In genomic region chr6:120716531-120716984, GRCm38 (mm10) we compare ENCODE assay signal across 10 mouse cellular contexts. TPM values are rescaled to one million over a fixed set of nuclear protein-coding genes. Genes with fewer than 3 reads are reported as not detected.
DNase-seq lines count a peak whose midpoint lies in the region; ATAC-seq lines count a peak whose summit lies in the region.
"Had no signal": no experiment of that assay in that cellular context is flagged by ENCODE, and none has a peak within 500 bp of the region (broad histone marks: within the 10 kb centered on the region; RNA-seq: fewer than 3 reads in every experiment).

No protein-coding gene starts in this region.

- ATAC-seq in embryonic facial prominence, embryonic 11.5 days (replicated peaks; ENCODE audit: insufficient number of reproducible peaks, low FRiP score, low TSS enrichment, low read depth) = 0 out of 2 replicates have a peak, but pooled peaks have one; percentile 52
- no peak for ATAC-seq in hindbrain, embryonic 15.5 days (ENCODE audit: low FRiP score, low read depth)
- no peak for ATAC-seq in neural tube, embryonic 15.5 days (ENCODE audit: low FRiP score)
- no peak for ATAC-seq in heart, embryonic 11.5 days (replicated peaks; ENCODE audit: insufficient number of reproducible peaks, low FRiP score, low TSS enrichment)

- H3K27ac ChIP-seq in embryonic facial prominence, embryonic 11.5 days (replicated peaks; ENCODE audit: low read depth, low read length) = no peak overlapping the region
- peak overlapping the region; percentile 48; the same call in 1 of the 2 replicates for H3K27ac ChIP-seq in hindbrain, embryonic 15.5 days (replicated peaks)
- peak overlapping the region; percentile 41; the same call in 1 of the 2 replicates for H3K27ac ChIP-seq in neural tube, embryonic 15.5 days (replicated peaks)
- H3K27ac ChIP-seq in heart, embryonic 11.5 days (ENCODE audit: low read depth, low read length) = no peak overlapping the region

- no peaks in the 10 kb centered on the region for H3K27me3 ChIP-seq in embryonic facial prominence, embryonic 11.5 days (ENCODE audit: control insufficient read depth, insufficient read depth, low read length)
- H3K27me3 ChIP-seq in hindbrain, embryonic 15.5 days = no peaks in the 10 kb centered on the region
- H3K27me3 ChIP-seq in neural tube, embryonic 15.5 days (replicated peaks) = no peaks in the 10 kb centered on the region
- no peaks in the 10 kb centered on the region for H3K27me3 ChIP-seq in heart, embryonic 11.5 days (ENCODE audit: control insufficient read depth, insufficient read depth, low read length)

- DNase-seq in layer of hippocampus, postnatal 14 days (ENCODE audit: low spot score in 2 of 2) = peak; percentile 4 to 9
- DNase-seq in layer of hippocampus, adult 9-10 months (ENCODE audit: low spot score) = no peak
- DNase-seq in embryonic facial prominence, embryonic 11.5 days (ENCODE audit: low spot score) = peak; percentile 9
- no peak for DNase-seq in urinary bladder, adult 18-20 months (ENCODE audit: low spot score in 2 of 2)
- no peak for DNase-seq in frontal cortex, postnatal 25 days (ENCODE audit: low spot score in 2 of 2)

- no peaks in the 10 kb centered on the region for H3K36me3 ChIP-seq in embryonic facial prominence, embryonic 11.5 days (replicated peaks; ENCODE audit: control insufficient read depth, insufficient read depth, low read depth, low read length)
- no peaks in the 10 kb centered on the region for H3K36me3 ChIP-seq in hindbrain, embryonic 15.5 days
- H3K36me3 ChIP-seq in neural tube, embryonic 15.5 days = no peaks in the 10 kb centered on the region
- H3K36me3 ChIP-seq in heart, embryonic 11.5 days (ENCODE audit: control insufficient read depth, insufficient read depth, low read length) = no peaks in the 10 kb centered on the region
- H3K36me3 ChIP-seq: G1E had no signal

- no peak overlapping the region for H3K4me2 ChIP-seq in embryonic facial prominence, embryonic 11.5 days (ENCODE audit: low read depth, low read length)
- peak overlapping the region; percentile 27; the same call in 1 of the 2 replicates for H3K4me2 ChIP-seq in hindbrain, embryonic 15.5 days
- H3K4me2 ChIP-seq in neural tube, embryonic 15.5 days = no peak overlapping the region
- H3K4me2 ChIP-seq in heart, embryonic 11.5 days = no peak overlapping the region

- no peaks in the 10 kb centered on the region for H3K9me3 ChIP-seq in embryonic facial prominence, embryonic 11.5 days (replicated peaks; ENCODE audit: control insufficient read depth, low read length)
- H3K9me3 ChIP-seq in hindbrain, embryonic 15.5 days = no peaks in the 10 kb centered on the region
- H3K9me3 ChIP-seq in neural tube, embryonic 15.5 days (replicated peaks) = no peaks in the 10 kb centered on the region
- no peaks in the 10 kb centered on the region for H3K9me3 ChIP-seq in heart, embryonic 11.5 days (replicated peaks; ENCODE audit: control insufficient read depth, low read length)
- H3K9me3 ChIP-seq: G1E; megakaryocyte, embryonic 14.5 days had no signal

- no peak overlapping the region for H3K9ac ChIP-seq in embryonic facial prominence, embryonic 11.5 days (replicated peaks; ENCODE audit: low read length)
- no peak overlapping the region for H3K9ac ChIP-seq in hindbrain, embryonic 15.5 days
- H3K9ac ChIP-seq in neural tube, embryonic 15.5 days (replicated peaks) = no peak overlapping the region
- no peak overlapping the region for H3K9ac ChIP-seq in heart, embryonic 11.5 days (ENCODE audit: low read depth, low read length)

- H3K4me1 ChIP-seq in embryonic facial prominence, embryonic 11.5 days (ENCODE audit: control insufficient read depth, insufficient read depth, low read length) = no peaks in the 10 kb centered on the region
- H3K4me1 ChIP-seq in hindbrain, embryonic 15.5 days (replicated peaks) = peaks cover 15% of the 10 kb centered on the region
- peaks cover 12% of the 10 kb centered on the region for H3K4me1 ChIP-seq in neural tube, embryonic 15.5 days
- no peaks in the 10 kb centered on the region for H3K4me1 ChIP-seq in heart, embryonic 11.5 days (ENCODE audit: control insufficient read depth, insufficient read depth, low read length)
- H3K4me1 ChIP-seq: megakaryocyte, embryonic 14.5 days had no signal

- 2% methylated on average over 4 of the region's 4 CpGs for WGBS in embryonic facial prominence, embryonic 11.5 days
- 6% methylated on average over 4 of the region's 4 CpGs for WGBS in hindbrain, embryonic 15.5 days
- 3% methylated on average over 4 of the region's 4 CpGs for WGBS in neural tube, embryonic 15.5 days
- 14% methylated on average over 4 of the region's 4 CpGs for WGBS in heart, embryonic 11.5 days (ENCODE audit: insufficient replicate concordance)

- H3K4me3 ChIP-seq in embryonic facial prominence, embryonic 11.5 days (ENCODE audit: low read depth, low read length) = no peak overlapping the region
- H3K4me3 ChIP-seq in hindbrain, embryonic 15.5 days = no peak overlapping the region
- no peak overlapping the region for H3K4me3 ChIP-seq in neural tube, embryonic 15.5 days (replicated peaks)
- no peak overlapping the region for H3K4me3 ChIP-seq in heart, embryonic 11.5 days (ENCODE audit: low read depth, low read length)
- H3K4me3 ChIP-seq: megakaryocyte, embryonic 14.5 days had no signal

RNA-seq across cellular contexts. Expression of gene Cecr2, which starts 50.4 kb away (rescaled TPM):
- total RNA-seq in layer of hippocampus, postnatal 14 days (2021) = 10 to 100 TPM in 1 of 2 experiments, 1 to 10 TPM in 1; 8.9 to 12.5 TPM
- 7.2 and 8.2 TPM in 2 replicates for polyA plus RNA-seq in embryonic facial prominence, embryonic 11.5 days (2014; fragmentation: Nextera tagmentation; extraction: Ambion mirVana)
- polyA plus RNA-seq in hindbrain, embryonic 15.5 days (2015; fragmentation: Nextera tagmentation; extraction: Ambion mirVana) = 3.0 and 4.3 TPM in 2 replicates
- 1.4 and 1.7 TPM in 2 replicates for polyA plus RNA-seq in neural tube, embryonic 15.5 days (2015; fragmentation: Nextera tagmentation; extraction: Ambion mirVana)
- 3.0 and 4.2 TPM in 2 replicates for polyA plus RNA-seq in heart, embryonic 11.5 days (2014; fragmentation: Nextera tagmentation; extraction: Ambion mirVana)

RNA-seq across cellular contexts. Expression of gene Slc25a18, which starts 56.8 kb away (rescaled TPM):
- 10 to 100 TPM; 50.4 to 51.5 TPM for total RNA-seq in layer of hippocampus, postnatal 14 days (2021)
- polyA plus RNA-seq in embryonic facial prominence, embryonic 11.5 days (2014; fragmentation: Nextera tagmentation; extraction: Ambion mirVana) = 0.21 and 0.36 TPM in 2 replicates
- 19.0 and 22.1 TPM in 2 replicates for polyA plus RNA-seq in hindbrain, embryonic 15.5 days (2015; fragmentation: Nextera tagmentation; extraction: Ambion mirVana)
- polyA plus RNA-seq in neural tube, embryonic 15.5 days (2015; fragmentation: Nextera tagmentation; extraction: Ambion mirVana) = 22.1 and 22.5 TPM in 2 replicates
- 0.13 TPM in 1 of 2 replicates, not detected in the other for polyA plus RNA-seq in heart, embryonic 11.5 days (2014; fragmentation: Nextera tagmentation; extraction: Ambion mirVana)
- polyA plus RNA-seq: G1E had no signal

Comparison
In these comparisons a context has a peak if more than half of its experiments do, and no peak if none do; other contexts are left out.
1. DNase-seq: peak in layer of hippocampus, postnatal 14 days (2 of 2) and embryonic facial prominence, embryonic 11.5 days (single experiment); none in layer of hippocampus, adult 9-10 months (single experiment), urinary bladder, adult 18-20 months (0 of 2) and frontal cortex, postnatal 25 days (0 of 2).
2. H3K27ac ChIP-seq: peak in hindbrain, embryonic 15.5 days (single experiment) and neural tube, embryonic 15.5 days (single experiment); none in embryonic facial prominence, embryonic 11.5 days (single experiment) and heart, embryonic 11.5 days (single experiment).
3. RNA of gene Slc25a18, which starts 56.8 kb away (polyA plus RNA-seq): 22.1 to 22.5 TPM in neural tube, embryonic 15.5 days and 19.0 to 22.1 TPM in hindbrain, embryonic 15.5 days; 0.21 to 0.36 TPM in embryonic facial prominence, embryonic 11.5 days and 0.13 TPM in heart, embryonic 11.5 days; every median in the first group is over 10 times any median in the second.